Mouse (Mus musculus): ENCODE measurements around the gene Padi3. TPM values are rescaled to one million over a fixed set of nuclear protein-coding genes. Genes with fewer than 3 reads are reported as not detected.
A peak's percentile ranks its signal among the peaks of the same experiment; 100 is the strongest.

The Padi3 gene
- total and polyA plus RNA-seq, 2 experiments = not detected

- Histone ChIP-seq H3K79me2 (ENCODE audit: control insufficient read depth, insufficient read depth, low read length) (no peaks in the 10 kb centered on the region), H3K4me3 (ENCODE audit: insufficient read depth, low read depth, low read length) (no peak overlapping the region), H3K9ac (ENCODE audit: low read depth, low read length) (no peak overlapping the region), H3K27ac (replicated peaks; ENCODE audit: insufficient read depth, low read depth, low read length) (no peak overlapping the region), H3K27me3 (ENCODE audit: control insufficient read depth, insufficient read depth, low read length) (no peaks in the 10 kb centered on the region), H3K4me1 (ENCODE audit: control insufficient read depth, insufficient read depth, low read length) (no peaks in the 10 kb centered on the region), H3K36me3 (ENCODE audit: control insufficient read depth, insufficient read depth, low read length) (no peaks in the 10 kb centered on the region)
- TF ChIP-seq CTCF (IDR thresholded peaks at IDR 0.05; ENCODE audit: low read depth, low read length) = no peak
- no peak for TF ChIP-seq POLR2A (IDR thresholded peaks at IDR 0.05; ENCODE audit: extremely low read depth, insufficient read depth, low read length)
- no peak for DNase-seq (ENCODE audit: extremely low read depth, low read depth, low spot score)
- WGBS = 84% methylated on average over 9 of the region's 9 CpGs
Measured at GRCm38 (mm10) chr4:140804601-140805000, 5.8 kb downstream of the Padi3 start.

GRCm38 (mm10) chr4:140801364-140801763, 9.1 kb downstream of the Padi3 start:
- H3K9ac ChIP-seq (ENCODE audit: low read depth, low read length) = no peak overlapping the region
- 69% methylated on average over 3 of the region's 3 CpGs for WGBS

GRCm38 (mm10) chr4:140796786-140797185, 13.7 kb downstream of the Padi3 start:
- Histone ChIP-seq H3K79me2 (ENCODE audit: control insufficient read depth, insufficient read depth, low read length) (no peaks in the 10 kb centered on the region), H3K4me1 (ENCODE audit: control insufficient read depth, insufficient read depth, low read length) (no peaks in the 10 kb centered on the region), H3K4me3 (ENCODE audit: insufficient read depth, low read depth, low read length) (no peak overlapping the region), H3K9ac (ENCODE audit: low read depth, low read length) (no peak overlapping the region), H3K27ac (replicated peaks; ENCODE audit: insufficient read depth, low read depth, low read length) (no peak overlapping the region), H3K36me3 (ENCODE audit: control insufficient read depth, insufficient read depth, low read length) (no peaks in the 10 kb centered on the region), H3K27me3 (ENCODE audit: control insufficient read depth, insufficient read depth, low read length) (no peaks in the 10 kb centered on the region)
- no peak for TF ChIP-seq CTCF (IDR thresholded peaks at IDR 0.05; ENCODE audit: low read depth, low read length)
- no peak for TF ChIP-seq POLR2A (IDR thresholded peaks at IDR 0.05; ENCODE audit: extremely low read depth, insufficient read depth, low read length)
- 76% methylated on average over 3 of the region's 3 CpGs for WGBS
- DNase-seq (ENCODE audit: extremely low read depth, low read depth, low spot score) = no peak

More at GRCm38 (mm10) chr4:140801364-140801763, 9.1 kb downstream of the Padi3 start:
- Histone ChIP-seq H3K79me2 (ENCODE audit: control insufficient read depth, insufficient read depth, low read length) (no peaks in the 10 kb centered on the region), H3K4me3 (ENCODE audit: insufficient read depth, low read depth, low read length) (no peak overlapping the region), H3K4me1 (ENCODE audit: control insufficient read depth, insufficient read depth, low read length) (no peaks in the 10 kb centered on the region), H3K27me3 (ENCODE audit: control insufficient read depth, insufficient read depth, low read length) (no peaks in the 10 kb centered on the region), H3K27ac (replicated peaks; ENCODE audit: insufficient read depth, low read depth, low read length) (no peak overlapping the region), H3K36me3 (ENCODE audit: control insufficient read depth, insufficient read depth, low read length) (no peaks in the 10 kb centered on the region)
- no peak for DNase-seq (ENCODE audit: extremely low read depth, low read depth, low spot score)
- TF ChIP-seq CTCF (IDR thresholded peaks at IDR 0.05; ENCODE audit: low read depth, low read length) = no peak
- TF ChIP-seq POLR2A (IDR thresholded peaks at IDR 0.05; ENCODE audit: extremely low read depth, insufficient read depth, low read length) = no peak

- H3K4me1 ChIP-seq (ENCODE audit: control insufficient read depth, insufficient read depth, low read length) = no peaks in the 10 kb centered on the region
- no peaks in the 10 kb centered on the region for H3K36me3 ChIP-seq (ENCODE audit: control insufficient read depth, insufficient read depth, low read length)
- TF ChIP-seq CTCF (IDR thresholded peaks at IDR 0.05; ENCODE audit: low read depth, low read length) = no peak
- TF ChIP-seq POLR2A (IDR thresholded peaks at IDR 0.05; ENCODE audit: extremely low read depth, insufficient read depth, low read length) = no peak
- no peak overlapping the region for H3K4me3 ChIP-seq (ENCODE audit: insufficient read depth, low read depth, low read length)
- DNase-seq (ENCODE audit: extremely low read depth, low read depth, low spot score) = no peak
- H3K9ac ChIP-seq (ENCODE audit: low read depth, low read length) = no peak overlapping the region
- no peaks in the 10 kb centered on the region for H3K27me3 ChIP-seq (ENCODE audit: control insufficient read depth, insufficient read depth, low read length)
- no peak overlapping the region for H3K27ac ChIP-seq (replicated peaks; ENCODE audit: insufficient read depth, low read depth, low read length)
- 90% methylated on average over 9 of the region's 9 CpGs for WGBS
- H3K79me2 ChIP-seq (ENCODE audit: control insufficient read depth, insufficient read depth, low read length) = no peaks in the 10 kb centered on the region
Measured at GRCm38 (mm10) chr4:140794678-140795077, 15.8 kb downstream of the Padi3 start.

GRCm38 (mm10) chr4:140793795-140794194, 16.7 kb downstream of the Padi3 start:
- H3K27ac ChIP-seq (replicated peaks; ENCODE audit: insufficient read depth, low read depth, low read length) = no peak overlapping the region
- H3K9ac ChIP-seq (ENCODE audit: low read depth, low read length) = no peak overlapping the region
- DNase-seq (ENCODE audit: extremely low read depth, low read depth, low spot score) = no peak
- no peaks in the 10 kb centered on the region for H3K36me3 ChIP-seq (ENCODE audit: control insufficient read depth, insufficient read depth, low read length)
- no peaks in the 10 kb centered on the region for H3K27me3 ChIP-seq (ENCODE audit: control insufficient read depth, insufficient read depth, low read length)
- 66% methylated on average over 9 of the region's 9 CpGs for WGBS
- no peak overlapping the region for H3K4me3 ChIP-seq (ENCODE audit: insufficient read depth, low read depth, low read length)
- no peaks in the 10 kb centered on the region for H3K79me2 ChIP-seq (ENCODE audit: control insufficient read depth, insufficient read depth, low read length)
- TF ChIP-seq CTCF (IDR thresholded peaks at IDR 0.05; ENCODE audit: low read depth, low read length) (peak; percentile 28; the same call in 1 of the 2 replicates), POLR2A (IDR thresholded peaks at IDR 0.05; ENCODE audit: extremely low read depth, insufficient read depth, low read length) (no peak)
- H3K4me1 ChIP-seq (ENCODE audit: control insufficient read depth, insufficient read depth, low read length) = no peaks in the 10 kb centered on the region

GRCm38 (mm10) chr4:140792584-140792983, 17.9 kb downstream of the Padi3 start:
- WGBS = 81% methylated on average over 7 of the region's 7 CpGs
- TF ChIP-seq CTCF (IDR thresholded peaks at IDR 0.05; ENCODE audit: low read depth, low read length) = no peak
- no peak for TF ChIP-seq POLR2A (IDR thresholded peaks at IDR 0.05; ENCODE audit: extremely low read depth, insufficient read depth, low read length)

More at GRCm38 (mm10) chr4:140792584-140792983, 17.9 kb downstream of the Padi3 start:
- no peak overlapping the region for H3K4me3 ChIP-seq (ENCODE audit: insufficient read depth, low read depth, low read length)
- no peaks in the 10 kb centered on the region for H3K4me1 ChIP-seq (ENCODE audit: control insufficient read depth, insufficient read depth, low read length)
- no peak overlapping the region for H3K27ac ChIP-seq (replicated peaks; ENCODE audit: insufficient read depth, low read depth, low read length)
- DNase-seq (ENCODE audit: extremely low read depth, low read depth, low spot score) = no peak
- H3K36me3 ChIP-seq (ENCODE audit: control insufficient read depth, insufficient read depth, low read length) = no peaks in the 10 kb centered on the region
- H3K27me3 ChIP-seq (ENCODE audit: control insufficient read depth, insufficient read depth, low read length) = no peaks in the 10 kb centered on the region
- no peak overlapping the region for H3K9ac ChIP-seq (ENCODE audit: low read depth, low read length)
- no peaks in the 10 kb centered on the region for H3K79me2 ChIP-seq (ENCODE audit: control insufficient read depth, insufficient read depth, low read length)
